Mouse (Mus musculus) forelimb bud, embryonic 11.5 days (tissue): ENCODE data around the gene Smim24.
A peak's percentile ranks its signal among the peaks of the same experiment; 100 is the strongest.

ENCODE experiments used
- DNase-seq: peaks from one replicate; pipeline ENCODE4 v3.0.0-alpha.2; 2012; ENCODE audit warnings: low read depth, low spot score

Gene Smim24

GRCm38 (mm10) chr10:81408424-81408729 is 15.5 kb downstream of the Smim24 start:
- DNase-seq, result no peak

- DNase-seq, result peak; percentile 59
These were observed 16.0 kb downstream of the Smim24 start for GRCm38 (mm10) chr10:81408871-81409291.

- DNase-seq, result no peak
These were observed 16.5 kb downstream of the Smim24 start for GRCm38 (mm10) chr10:81409330-81409729.

- DNase-seq, result no peak
These were observed 17.5 kb downstream of the Smim24 start for GRCm38 (mm10) chr10:81410350-81410749.

- DNase-seq, result no peak
These were observed 18.1 kb downstream of the Smim24 start for GRCm38 (mm10) chr10:81410981-81411380.

- DNase-seq, result no peak
These were observed 18.9 kb downstream of the Smim24 start for GRCm38 (mm10) chr10:81411471-81412400.

GRCm38 (mm10) chr10:81412586-81413309 is 19.9 kb downstream of the Smim24 start:
- no peak for DNase-seq

- DNase-seq, result peak; percentile 57
These were observed 20.7 kb downstream of the Smim24 start for GRCm38 (mm10) chr10:81413310-81414261.

GRCm38 (mm10) chr10:81414682-81415081 is 21.8 kb downstream of the Smim24 start:
- DNase-seq, result peak; percentile 62

- no peak for DNase-seq
These were observed 22.3 kb downstream of the Smim24 start for GRCm38 (mm10) chr10:81415146-81415545.

GRCm38 (mm10) chr10:81415549-81416310 is 22.9 kb downstream of the Smim24 start:
- DNase-seq, result no peak

GRCm38 (mm10) chr10:81416581-81417226 is 23.9 kb downstream of the Smim24 start:
- peak; percentile 75 for DNase-seq

- no peak for DNase-seq
These were observed 24.7 kb downstream of the Smim24 start for GRCm38 (mm10) chr10:81417227-81418215.

GRCm38 (mm10) chr10:81418216-81419070 is 25.6 kb downstream of the Smim24 start:
- DNase-seq, result no peak

- DNase-seq, result no peak
These were observed 26.5 kb downstream of the Smim24 start for GRCm38 (mm10) chr10:81419111-81419928.

- DNase-seq, result no peak
These were observed 27.4 kb downstream of the Smim24 start for GRCm38 (mm10) chr10:81420191-81420767.
